Mouse (Mus musculus): Measurements from ENCODE around the gene Cpsf4.
"Not testable (repeated sequence)": the region's sequence is repeated elsewhere in the genome, so short reads cannot be mapped to it uniquely, and the experiment has no call there.

Gene Cpsf4

GRCm38 (mm10) chr5:145222840-145223239 lies 55.8 kb downstream of the Cpsf4 start:
- no peak for DNase-seq (ENCODE audit: low spot score in 2 of 2)

DNA sequence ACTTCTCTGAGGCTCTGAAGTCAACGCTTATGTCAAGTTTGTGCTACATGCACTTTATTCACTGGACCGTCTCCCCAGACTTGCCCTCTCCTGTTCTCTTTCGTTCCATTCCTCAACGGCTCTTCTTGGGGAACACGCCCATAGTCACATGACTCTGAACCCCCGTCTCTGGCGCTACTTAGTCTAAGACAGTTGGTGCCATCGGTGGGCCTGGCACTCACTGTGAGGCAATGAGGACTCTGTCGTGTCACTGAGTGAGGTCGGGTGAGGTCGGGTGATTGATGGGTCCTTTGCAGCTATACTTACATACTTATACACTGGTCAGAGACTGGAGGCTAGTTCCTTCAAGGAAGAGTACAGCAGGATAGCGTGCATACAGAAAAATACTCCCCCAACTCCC lies 56.4 kb downstream of the Cpsf4 start:
- no peak for DNase-seq (ENCODE audit: low spot score in 2 of 2)

DNA sequence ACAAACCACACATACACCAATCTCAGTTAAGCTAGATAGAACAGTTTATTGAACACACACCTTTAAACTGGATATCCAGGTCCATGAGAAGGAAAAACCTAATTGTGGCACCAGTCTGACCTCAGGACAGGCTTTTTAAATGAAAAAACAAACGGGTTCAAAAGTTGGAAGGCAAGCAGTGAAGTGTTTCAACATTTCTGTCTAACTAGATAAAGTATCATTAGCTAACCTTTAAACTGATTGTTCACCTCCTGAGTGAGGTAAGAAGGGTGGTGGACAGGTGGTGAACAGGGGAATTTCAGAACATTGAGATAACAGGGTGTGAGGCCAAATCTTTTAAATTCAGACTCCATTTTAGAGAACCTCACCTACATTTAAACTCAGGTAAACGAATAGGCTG lies 59.4 kb downstream of the Cpsf4 start:
- DNase-seq (ENCODE audit: low spot score in 2 of 2), result no peak

- not testable (repeated sequence) for DNase-seq (ENCODE audit: low spot score in 2 of 2)
These were observed 62.3 kb downstream of the Cpsf4 start for GRCm38 (mm10) chr5:145229283-145229682.

DNA sequence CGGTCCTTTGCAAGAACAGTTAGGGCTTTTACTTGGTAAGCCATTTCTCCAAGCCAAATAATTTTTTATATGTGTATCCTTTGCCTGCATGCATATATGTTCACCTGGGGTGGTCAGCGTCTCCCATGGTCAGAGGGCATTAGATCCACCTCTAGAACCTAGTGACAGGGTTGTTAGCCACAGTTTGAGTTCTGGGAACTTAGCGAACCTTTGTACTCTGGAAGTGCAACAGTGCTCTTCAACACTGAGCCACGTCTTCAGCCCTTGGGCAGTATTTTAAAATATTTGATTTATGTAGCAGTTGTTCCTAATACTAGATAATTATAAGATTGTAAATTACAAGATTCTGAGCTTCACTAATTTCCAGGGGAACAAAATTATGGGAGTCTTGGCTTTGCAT lies 63.6 kb downstream of the Cpsf4 start:
- no peak for DNase-seq (ENCODE audit: low spot score in 2 of 2)

DNA sequence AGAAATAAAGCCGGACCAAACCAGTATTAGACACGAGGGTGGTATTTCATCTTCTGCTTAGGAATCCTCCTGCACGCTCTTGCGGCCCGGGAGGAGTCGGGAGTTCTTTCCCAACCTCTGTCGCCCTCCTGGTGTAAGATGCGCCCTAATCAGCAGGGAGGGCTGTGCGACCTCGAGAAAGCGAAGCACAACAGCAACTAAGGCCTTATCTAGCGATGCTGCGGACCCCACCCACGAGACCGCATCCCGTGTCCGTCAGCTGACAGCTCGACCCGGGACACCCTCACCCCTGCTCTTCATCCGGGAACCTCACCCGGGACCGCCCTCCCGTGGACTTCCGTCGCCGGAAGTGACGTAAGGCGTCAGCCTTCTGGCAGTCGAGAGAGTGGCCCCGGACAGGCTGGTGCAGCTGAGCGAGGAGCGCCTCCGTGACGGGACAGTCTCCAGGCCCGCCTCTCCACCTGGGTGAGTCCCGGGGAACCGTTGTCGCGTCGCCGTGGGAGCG lies 64.4 kb downstream of the Cpsf4 start, which contains the start of gene Zfp655:
TSS of gene Zfp655 (plus strand) at position 349 of the 505 bp plus-strand sequence.
- DNase-seq (ENCODE audit: low spot score in 2 of 2), result peak; percentile 97 to 98
